Mouse (Mus musculus): ENCODE data around the gene Fam205c. TPM values are rescaled to one million over a fixed set of nuclear protein-coding genes. Genes with fewer than 3 reads are reported as not detected.

The Fam205c gene
- 0.40 and 0.87 TPM in 2 replicates for polyA plus RNA-seq (2014; fragmentation: Nextera tagmentation; extraction: Ambion mirVana)

DNA sequence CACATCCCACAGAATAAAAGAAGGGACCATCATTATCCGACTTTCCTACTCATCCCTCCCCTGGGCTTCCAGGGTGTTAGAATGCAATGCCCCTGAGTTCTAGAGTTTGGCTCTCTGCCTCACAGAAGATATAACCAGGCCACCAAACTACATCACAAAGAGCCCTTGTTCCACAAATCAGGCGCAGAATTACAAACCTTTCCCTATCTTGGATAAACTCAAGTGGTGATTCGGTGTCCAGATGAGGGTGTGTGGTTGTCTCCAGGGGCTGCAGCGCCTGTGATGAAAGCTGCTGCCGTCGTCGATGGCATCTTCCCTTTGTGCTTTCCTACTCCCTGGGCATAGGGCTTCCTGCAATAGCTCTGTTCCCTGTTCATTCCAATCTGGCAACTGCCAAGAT is at the start of gene Fam205c:
Gene Fam205c, minus strand, starts transcription at position 101 of the 400 bp plus-strand sequence.
- H3K9me3 ChIP-seq (ENCODE audit: control insufficient read depth, low read length) = no peaks in the 10 kb centered on the region
- no peak for DNase-seq (ENCODE audit: low spot score, missing footprints)
- H3K27me3 ChIP-seq (ENCODE audit: control insufficient read depth, insufficient read depth, low read length) = no peaks in the 10 kb centered on the region
- WGBS = 88% methylated on average over 7 of the region's 7 CpGs
- H3K9ac ChIP-seq (ENCODE audit: low read length) = no peak within 1 kb of the TSS
- no peak within 1 kb of the TSS for H3K27ac ChIP-seq (ENCODE audit: low read depth, low read length)
- no peak for ATAC-seq (ENCODE audit: low FRiP score)
- H3K36me3 ChIP-seq (ENCODE audit: control insufficient read depth, insufficient read depth, low read length) = no peaks in the 10 kb centered on the region
- no peak within 1 kb of the TSS for H3K4me3 ChIP-seq (ENCODE audit: low read depth, low read length)
- no peak within 1 kb of the TSS for H3K4me2 ChIP-seq
- H3K4me1 ChIP-seq (ENCODE audit: control insufficient read depth, insufficient read depth, low read length) = no peaks in the 10 kb centered on the region

DNA sequence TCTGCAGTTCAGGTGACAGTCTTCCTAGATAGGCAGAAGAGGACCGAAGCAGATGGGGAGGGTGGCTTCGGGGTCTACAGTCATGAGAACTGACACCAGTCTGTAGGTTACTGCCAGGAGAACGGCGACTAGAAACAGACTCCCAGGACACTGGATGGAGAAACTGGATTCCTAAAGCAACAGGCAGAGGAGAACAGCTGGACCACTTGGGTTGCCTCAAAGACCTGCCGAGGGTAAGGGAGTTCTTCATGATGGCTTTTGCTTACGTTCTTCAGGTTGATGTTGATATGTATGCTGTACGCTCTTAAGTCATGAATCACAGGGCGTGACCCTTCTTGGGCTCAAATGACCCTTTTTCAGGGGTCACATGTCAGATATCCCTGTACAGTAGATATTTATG is 48.4 kb upstream of the Fam205c start:
- ATAC-seq (ENCODE audit: low FRiP score) (no peak), DNase-seq (ENCODE audit: low spot score, missing footprints) (no peak)
- WGBS = 89% methylated on average over 8 of the region's 8 CpGs
- Histone ChIP-seq H3K4me1 (ENCODE audit: control insufficient read depth, insufficient read depth, low read length) (peaks cover 1% of the 10 kb centered on the region; the same call in 1 of the 2 replicates), H3K27ac (ENCODE audit: low read depth, low read length) (no peak overlapping the region), H3K4me3 (ENCODE audit: low read depth, low read length) (no peak overlapping the region), H3K9me3 (ENCODE audit: control insufficient read depth, low read length) (no peaks in the 10 kb centered on the region), H3K9ac (ENCODE audit: low read length) (no peak overlapping the region), H3K36me3 (ENCODE audit: control insufficient read depth, insufficient read depth, low read length) (no peaks in the 10 kb centered on the region), H3K27me3 (ENCODE audit: control insufficient read depth, insufficient read depth, low read length) (peaks cover 10% of the 10 kb centered on the region), H3K4me2 (no peak overlapping the region)

DNA sequence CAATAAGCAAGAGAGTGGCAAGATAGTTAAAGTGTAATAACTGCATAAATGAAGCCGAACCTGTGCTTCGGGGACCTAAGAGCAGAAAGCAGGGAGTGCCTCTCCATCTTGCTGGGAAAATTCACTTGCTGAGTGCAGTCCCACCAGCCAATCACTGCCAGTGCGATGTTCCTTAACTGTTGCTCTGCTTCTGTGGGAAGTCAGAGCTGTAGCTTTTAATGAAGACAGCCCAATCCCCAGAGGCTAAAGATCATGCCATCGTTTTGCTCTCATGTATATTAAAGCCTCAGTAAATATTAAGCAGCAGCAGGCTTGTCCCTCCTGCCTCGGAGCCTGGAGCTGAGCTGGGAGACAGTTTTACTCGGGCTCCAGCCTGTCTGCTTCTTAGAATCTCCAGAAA is 48.0 kb upstream of the Fam205c start:
- H3K4me1 ChIP-seq (ENCODE audit: control insufficient read depth, insufficient read depth, low read length) = peaks cover 3% of the 10 kb centered on the region; the same call in 1 of the 2 replicates
- no peaks in the 10 kb centered on the region for H3K36me3 ChIP-seq (ENCODE audit: control insufficient read depth, insufficient read depth, low read length)
- DNase-seq (ENCODE audit: low spot score, missing footprints) (no peak), ATAC-seq (ENCODE audit: low FRiP score) (no peak)
- 75% methylated on average over 6 of the region's 6 CpGs for WGBS
- no peak overlapping the region for H3K4me3 ChIP-seq (ENCODE audit: low read depth, low read length)
- H3K4me2 ChIP-seq = no peak overlapping the region
- no peaks in the 10 kb centered on the region for H3K9me3 ChIP-seq (ENCODE audit: control insufficient read depth, low read length)
- peaks cover 13% of the 10 kb centered on the region for H3K27me3 ChIP-seq (ENCODE audit: control insufficient read depth, insufficient read depth, low read length)
- no peak overlapping the region for H3K9ac ChIP-seq (ENCODE audit: low read length)
- H3K27ac ChIP-seq (ENCODE audit: low read depth, low read length) = no peak overlapping the region

DNA sequence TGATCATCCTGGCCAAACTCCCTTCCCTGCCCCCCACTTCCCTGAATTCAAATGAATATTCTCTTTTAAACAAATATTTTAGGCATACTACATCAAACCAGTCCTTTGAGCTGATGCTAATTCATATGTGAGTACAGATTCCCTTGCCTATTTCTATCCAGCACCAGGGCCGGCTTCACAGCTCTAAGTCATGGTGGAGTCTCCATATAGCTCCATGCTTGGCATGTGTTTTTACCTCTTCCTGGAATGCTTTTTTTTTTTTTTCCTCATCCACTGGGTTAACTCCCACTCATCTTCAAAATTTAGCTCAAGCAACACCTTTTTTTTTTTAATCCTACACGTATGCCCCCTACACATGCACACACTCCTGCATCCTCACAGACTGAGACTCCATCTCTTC is 47.5 kb upstream of the Fam205c start:
- Histone ChIP-seq H3K9me3 (ENCODE audit: control insufficient read depth, low read length) (no peaks in the 10 kb centered on the region), H3K4me1 (ENCODE audit: control insufficient read depth, insufficient read depth, low read length) (peaks cover 3% of the 10 kb centered on the region; the same call in 1 of the 2 replicates), H3K4me2 (no peak overlapping the region), H3K27me3 (ENCODE audit: control insufficient read depth, insufficient read depth, low read length) (peaks cover 14% of the 10 kb centered on the region), H3K4me3 (ENCODE audit: low read depth, low read length) (no peak overlapping the region), H3K36me3 (ENCODE audit: control insufficient read depth, insufficient read depth, low read length) (no peaks in the 10 kb centered on the region), H3K9ac (ENCODE audit: low read length) (no peak overlapping the region), H3K27ac (ENCODE audit: low read depth, low read length) (no peak overlapping the region)
- ATAC-seq (ENCODE audit: low FRiP score) (no peak), DNase-seq (ENCODE audit: low spot score, missing footprints) (no peak)
- WGBS = 75% methylated on average over 2 of the region's 2 CpGs

DNA sequence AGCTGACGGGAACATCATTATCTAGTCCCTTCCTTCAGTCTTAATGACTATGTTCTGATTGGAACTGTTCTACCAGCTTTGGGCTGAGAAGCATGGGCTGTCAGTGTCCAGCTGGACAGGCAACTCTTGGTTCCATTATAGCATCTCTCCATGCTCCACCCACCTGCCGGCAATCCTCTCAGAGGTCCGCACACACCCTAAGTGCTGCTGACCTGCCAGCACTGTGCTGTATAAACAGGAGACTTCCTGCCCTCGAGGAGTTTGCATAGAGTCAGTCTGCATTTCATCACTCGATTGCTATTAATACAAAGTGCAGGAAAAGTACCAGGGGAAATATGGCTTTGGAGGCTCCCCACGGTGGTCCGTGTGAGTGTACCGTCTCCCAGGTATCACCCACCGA is 46.7 kb upstream of the Fam205c start:
- WGBS = 84% methylated on average over 9 of the region's 9 CpGs
- Histone ChIP-seq H3K27me3 (ENCODE audit: control insufficient read depth, insufficient read depth, low read length) (peaks cover 19% of the 10 kb centered on the region), H3K36me3 (ENCODE audit: control insufficient read depth, insufficient read depth, low read length) (no peaks in the 10 kb centered on the region), H3K9ac (ENCODE audit: low read length) (no peak overlapping the region), H3K27ac (ENCODE audit: low read depth, low read length) (no peak overlapping the region), H3K4me1 (ENCODE audit: control insufficient read depth, insufficient read depth, low read length) (peaks cover 3% of the 10 kb centered on the region; the same call in 1 of the 2 replicates), H3K4me2 (no peak overlapping the region), H3K4me3 (ENCODE audit: low read depth, low read length) (no peak overlapping the region), H3K9me3 (ENCODE audit: control insufficient read depth, low read length) (no peaks in the 10 kb centered on the region)
- DNase-seq (ENCODE audit: low spot score, missing footprints) (no peak), ATAC-seq (ENCODE audit: low FRiP score) (no peak)

DNA sequence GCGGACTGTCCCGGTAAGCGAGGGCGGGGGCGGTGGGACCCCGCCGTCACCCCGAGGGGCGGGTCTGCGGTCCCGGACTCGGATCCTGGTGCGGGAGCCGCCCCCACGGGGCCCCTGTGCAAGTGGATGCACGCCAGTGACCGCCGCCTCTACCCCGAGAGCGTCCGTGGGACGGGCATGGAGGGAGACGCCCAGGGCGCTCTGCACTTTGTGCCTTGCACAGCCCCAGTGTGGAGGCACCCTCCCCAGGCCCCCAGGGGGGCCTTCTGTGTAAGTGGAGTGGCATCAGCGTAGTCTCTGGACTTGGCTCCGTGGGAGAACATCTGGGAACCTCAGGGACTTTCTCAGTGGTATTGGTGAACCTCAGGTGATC is 43.4 kb upstream of the Fam205c start:
- ATAC-seq (ENCODE audit: low FRiP score) (peak; percentile 64), DNase-seq (ENCODE audit: low spot score, missing footprints) (peak; percentile 88)
- H3K4me2 ChIP-seq = peak overlapping the region; percentile 81
- peak overlapping the region; percentile 62 for H3K4me3 ChIP-seq (ENCODE audit: low read depth, low read length)
- H3K27me3 ChIP-seq (ENCODE audit: control insufficient read depth, insufficient read depth, low read length) = peaks cover 21% of the 10 kb centered on the region
- H3K9ac ChIP-seq (ENCODE audit: low read length) = peak overlapping the region; percentile 76
- 5% methylated on average over 18 of the region's 26 CpGs for WGBS
- no peaks in the 10 kb centered on the region for H3K36me3 ChIP-seq (ENCODE audit: control insufficient read depth, insufficient read depth, low read length)
- H3K27ac ChIP-seq (ENCODE audit: low read depth, low read length) = no peak overlapping the region
- H3K9me3 ChIP-seq (ENCODE audit: control insufficient read depth, low read length) = no peaks in the 10 kb centered on the region
- peaks cover 3% of the 10 kb centered on the region; the same call in 1 of the 2 replicates for H3K4me1 ChIP-seq (ENCODE audit: control insufficient read depth, insufficient read depth, low read length)

DNA sequence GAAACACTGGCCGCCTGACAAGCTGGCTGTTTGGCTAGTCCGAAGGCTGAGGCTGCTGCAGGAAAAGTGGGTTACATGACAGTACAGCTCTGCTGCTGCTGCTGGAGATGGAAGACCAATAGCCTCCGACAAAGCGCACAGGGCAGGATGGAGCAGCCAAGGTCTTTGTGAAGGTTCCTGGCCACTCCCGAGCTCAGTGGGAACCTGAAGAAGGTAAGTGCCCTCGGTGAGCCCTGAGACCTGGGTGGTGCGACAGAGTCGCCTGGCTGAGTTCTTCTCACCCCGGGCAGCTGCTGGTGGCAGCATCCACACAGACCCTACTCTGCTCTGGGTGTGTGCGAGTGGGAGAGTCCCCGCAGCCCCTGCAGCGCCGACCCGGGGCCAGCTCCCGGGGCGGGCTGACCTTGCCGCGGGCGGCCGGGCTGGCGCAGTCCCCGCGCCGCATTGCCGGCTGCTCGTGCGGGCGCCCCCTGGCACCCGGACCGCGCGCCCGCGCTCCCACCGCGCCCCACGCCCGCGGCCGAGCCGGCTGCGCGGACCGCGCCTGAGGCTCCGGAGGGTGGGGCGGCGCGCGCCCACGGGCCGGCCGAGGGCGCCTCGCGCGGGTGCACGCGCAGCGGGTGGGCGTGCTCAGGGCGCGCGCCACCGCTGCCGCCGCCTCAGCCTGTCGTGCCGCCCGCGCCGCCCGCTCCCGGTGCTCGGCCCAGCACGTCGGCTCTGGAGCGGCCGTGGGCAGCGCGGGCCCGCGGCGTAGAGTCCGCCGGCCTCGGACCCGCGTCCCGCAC is 42.8 kb upstream of the Fam205c start, which contains the start of gene Phf24:
Gene Phf24, plus strand, starts transcription at position 44 of the 785 bp plus-strand sequence.
- under 1% methylated on average over 45 of the region's 90 CpGs for WGBS
- H3K4me2 ChIP-seq = peak within 1 kb of the TSS; percentile 81
- H3K9me3 ChIP-seq (ENCODE audit: control insufficient read depth, low read length) = no peaks in the 10 kb centered on the region
- peaks cover 3% of the 10 kb centered on the region; the same call in 1 of the 2 replicates for H3K4me1 ChIP-seq (ENCODE audit: control insufficient read depth, insufficient read depth, low read length)
- H3K4me3 ChIP-seq (ENCODE audit: low read depth, low read length) = peak within 1 kb of the TSS; percentile 62
- peak within 1 kb of the TSS; percentile 76 for H3K9ac ChIP-seq (ENCODE audit: low read length)
- no peaks in the 10 kb centered on the region for H3K36me3 ChIP-seq (ENCODE audit: control insufficient read depth, insufficient read depth, low read length)
- peak; percentile 87 for ATAC-seq (ENCODE audit: low FRiP score)
- H3K27ac ChIP-seq (ENCODE audit: low read depth, low read length) = no peak within 1 kb of the TSS
- peaks cover 21% of the 10 kb centered on the region for H3K27me3 ChIP-seq (ENCODE audit: control insufficient read depth, insufficient read depth, low read length)
- peak; percentile 94 for DNase-seq (ENCODE audit: low spot score, missing footprints)

DNA sequence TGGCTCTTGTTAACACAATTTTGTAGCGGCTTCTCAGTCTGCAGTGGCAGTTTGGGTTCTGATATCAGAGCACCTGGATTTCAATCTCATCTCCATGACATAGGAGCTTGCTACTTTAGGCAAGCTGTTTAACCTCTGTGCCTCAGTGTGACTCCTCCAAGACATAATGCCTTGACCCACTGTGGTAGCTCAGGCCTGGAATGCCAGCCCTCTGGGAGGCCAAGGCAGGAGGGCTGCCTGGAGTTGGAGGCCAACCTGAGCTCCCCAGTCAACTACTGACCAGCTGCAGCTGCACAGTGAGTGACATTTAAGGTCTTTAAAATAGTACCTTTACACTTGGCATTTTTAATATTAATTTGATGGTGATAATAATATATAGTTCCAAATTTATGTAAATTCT is 41.9 kb upstream of the Fam205c start:
- H3K27ac ChIP-seq (ENCODE audit: low read depth, low read length) = no peak overlapping the region
- DNase-seq (ENCODE audit: low spot score, missing footprints) (peak; percentile 62), ATAC-seq (ENCODE audit: low FRiP score) (no peak)
- H3K4me2 ChIP-seq = no peak overlapping the region; the same call in 1 of the 2 replicates
- H3K4me3 ChIP-seq (ENCODE audit: low read depth, low read length) = no peak overlapping the region
- no peaks in the 10 kb centered on the region for H3K9me3 ChIP-seq (ENCODE audit: control insufficient read depth, low read length)
- H3K4me1 ChIP-seq (ENCODE audit: control insufficient read depth, insufficient read depth, low read length) = peaks cover 3% of the 10 kb centered on the region; the same call in 1 of the 2 replicates
- H3K9ac ChIP-seq (ENCODE audit: low read length) = no peak overlapping the region
- 53% methylated on average over 1 of the region's 1 CpGs for WGBS
- no peaks in the 10 kb centered on the region for H3K36me3 ChIP-seq (ENCODE audit: control insufficient read depth, insufficient read depth, low read length)
- peaks cover 21% of the 10 kb centered on the region for H3K27me3 ChIP-seq (ENCODE audit: control insufficient read depth, insufficient read depth, low read length)

DNA sequence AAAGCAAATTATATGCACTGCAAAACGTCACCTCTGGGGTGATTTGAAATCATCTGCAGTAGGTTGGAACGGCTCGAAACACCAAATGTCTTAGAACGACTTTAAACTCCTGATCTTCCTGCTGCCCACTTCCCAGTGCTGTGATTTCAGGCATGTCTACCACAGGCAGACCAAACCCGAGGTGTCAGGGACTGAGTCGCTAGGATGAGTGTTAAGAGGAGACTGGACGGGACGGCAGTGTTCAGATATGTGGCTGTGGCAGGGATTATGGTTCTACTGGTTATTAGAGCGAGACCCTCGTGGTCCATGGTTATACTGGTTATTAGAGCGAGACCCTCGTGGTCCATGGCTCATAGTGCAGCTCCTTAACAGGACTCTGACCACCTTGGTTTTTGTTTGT is 41.3 kb upstream of the Fam205c start:
- Histone ChIP-seq H3K9ac (ENCODE audit: low read length) (no peak overlapping the region), H3K27me3 (ENCODE audit: control insufficient read depth, insufficient read depth, low read length) (peaks cover 21% of the 10 kb centered on the region), H3K9me3 (ENCODE audit: control insufficient read depth, low read length) (no peaks in the 10 kb centered on the region), H3K4me1 (ENCODE audit: control insufficient read depth, insufficient read depth, low read length) (peaks cover 3% of the 10 kb centered on the region; the same call in 1 of the 2 replicates), H3K4me2 (no peak overlapping the region), H3K27ac (ENCODE audit: low read depth, low read length) (no peak overlapping the region), H3K36me3 (ENCODE audit: control insufficient read depth, insufficient read depth, low read length) (no peaks in the 10 kb centered on the region), H3K4me3 (ENCODE audit: low read depth, low read length) (no peak overlapping the region)
- WGBS = 84% methylated on average over 12 of the region's 12 CpGs
- no peak for ATAC-seq (ENCODE audit: low FRiP score)
- peak; percentile 81 for DNase-seq (ENCODE audit: low spot score, missing footprints)
